Mouse (Mus musculus) large intestine, adult 2 months (tissue): ENCODE measurements around the gene Ralgds. TPM values are rescaled to one million over a fixed set of nuclear protein-coding genes. Genes with fewer than 3 reads are reported as not detected.

Experiments used
- DNase-seq: peaks from one replicate; pipeline ENCODE4 v3.0.0-alpha.2; 2012; ENCODE audit warnings: low read depth, low spot score
- WGBS: fragments of 180-500 bp; shearing (Covaris S2); methylation state at CpG from one replicate; pipeline ENCODE4 v1.1.7; 2018; 5-methylcytosine and 5-hydroxymethylcytosine counted together
- polyA plus RNA-seq: library from polyadenylated mRNA; depleted of rRNA; stranded (reverse); fragments of >200 nt; gene quantifications from 2 replicates; pipeline ENCODE4 v1.2.3, GENCODE M21; 2012

Ralgds gene
- polyA plus RNA-seq, 1 experiment = 60.9 TPM

DNA sequence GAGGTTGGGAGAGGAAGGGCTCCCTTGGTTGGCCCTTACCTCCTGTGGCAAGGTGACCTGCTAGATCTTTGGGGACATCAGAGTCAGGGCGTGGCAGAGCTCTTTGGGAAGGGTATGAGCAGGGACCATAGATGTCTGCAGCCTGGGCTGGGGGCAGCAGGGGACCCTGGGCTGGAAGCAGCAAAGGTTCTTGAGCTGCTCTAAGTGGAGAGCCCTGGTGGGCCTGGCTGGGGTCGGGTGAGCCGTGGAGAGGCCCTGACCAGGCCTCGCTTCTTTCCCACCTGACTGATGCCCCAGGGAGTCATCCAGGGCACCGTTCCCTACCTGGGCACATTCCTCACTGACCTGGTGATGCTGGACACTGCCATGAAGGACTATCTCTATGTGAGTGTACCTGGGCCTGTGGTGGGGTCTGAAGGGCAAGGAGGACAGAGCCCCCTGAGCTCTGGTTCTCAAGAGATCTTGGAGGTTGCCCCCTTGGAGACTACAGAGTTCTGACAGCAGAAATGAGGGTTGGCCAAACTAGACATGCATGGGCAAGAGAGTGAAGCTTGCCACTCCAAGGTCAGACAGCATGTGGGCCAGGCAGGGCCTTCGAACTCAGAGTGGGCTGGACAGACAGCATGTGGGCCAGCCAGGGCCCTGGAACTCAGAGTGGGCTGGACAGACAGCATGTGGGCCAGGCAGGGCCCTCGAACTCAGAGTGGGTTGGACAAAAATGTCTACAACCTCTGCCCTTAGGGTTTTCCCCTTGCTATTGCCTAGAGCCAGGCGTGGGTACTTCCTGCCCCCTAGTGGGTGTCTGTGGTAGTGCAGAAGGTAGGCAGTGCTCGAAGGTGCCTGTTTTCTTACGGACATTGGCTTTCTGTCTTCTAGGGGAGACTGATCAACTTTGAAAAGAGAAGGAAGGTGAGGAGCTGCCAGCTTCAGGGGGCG is 34.6 kb downstream of the Ralgds start:
- 48% methylated on average over 11 of the region's 11 CpGs for WGBS
- no peak for DNase-seq

DNA sequence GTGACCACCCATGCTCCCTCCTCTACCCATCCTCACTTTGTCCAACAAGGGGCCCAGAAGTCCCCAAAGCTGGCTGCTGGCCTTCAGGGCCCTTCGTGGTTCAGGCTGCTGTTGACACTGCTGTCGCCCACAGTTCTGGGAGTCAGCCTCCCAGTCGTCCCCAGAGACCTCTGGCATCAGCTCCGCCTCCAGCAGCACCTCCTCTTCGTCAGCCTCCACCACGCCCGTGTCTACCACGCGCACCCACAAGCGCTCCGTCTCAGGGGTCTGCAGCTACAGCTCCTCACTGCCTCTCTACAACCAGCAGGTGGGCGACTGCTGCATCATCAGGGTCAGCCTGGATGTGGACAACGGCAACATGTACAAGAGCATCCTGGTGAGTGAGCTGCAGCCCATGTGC is 36.2 kb downstream of the Ralgds start:
- no peak for DNase-seq
- 94% methylated on average over 13 of the region's 13 CpGs for WGBS

GRCm38 (mm10) chr2:28552301-28552700 is 39.4 kb downstream of the Ralgds start:
- DNase-seq = no peak
- 95% methylated on average over 5 of the region's 5 CpGs for WGBS

GRCm38 (mm10) chr2:28557452-28557851 is 44.5 kb downstream of the Ralgds start:
- 72% methylated on average over 5 of the region's 5 CpGs for WGBS
- no peak for DNase-seq

DNA sequence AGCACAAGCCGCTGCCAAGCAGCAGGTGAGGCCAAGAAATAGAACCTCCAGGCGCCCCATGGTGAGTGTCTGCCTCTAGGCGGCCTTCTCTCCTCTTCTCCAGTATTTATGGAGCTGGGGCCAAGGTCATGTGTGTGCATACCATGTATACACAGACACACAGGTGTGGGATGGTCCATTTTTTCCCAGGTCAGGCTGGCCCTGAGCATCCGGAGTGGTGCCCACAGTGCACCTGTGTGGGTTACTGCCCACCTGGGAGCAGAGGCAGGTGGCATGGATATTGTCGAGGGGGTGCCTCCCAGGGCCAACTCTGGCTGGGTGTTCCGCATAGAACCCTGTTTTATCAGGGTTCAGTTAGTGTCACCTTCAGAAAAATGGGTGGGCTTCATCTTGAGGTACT is 50.4 kb downstream of the Ralgds start, which contains the start of gene Cel:
Gene Cel (minus strand): TSS at position 101 of the 400 bp plus-strand sequence.
- 51% methylated on average over 6 of the region's 6 CpGs for WGBS

DNA sequence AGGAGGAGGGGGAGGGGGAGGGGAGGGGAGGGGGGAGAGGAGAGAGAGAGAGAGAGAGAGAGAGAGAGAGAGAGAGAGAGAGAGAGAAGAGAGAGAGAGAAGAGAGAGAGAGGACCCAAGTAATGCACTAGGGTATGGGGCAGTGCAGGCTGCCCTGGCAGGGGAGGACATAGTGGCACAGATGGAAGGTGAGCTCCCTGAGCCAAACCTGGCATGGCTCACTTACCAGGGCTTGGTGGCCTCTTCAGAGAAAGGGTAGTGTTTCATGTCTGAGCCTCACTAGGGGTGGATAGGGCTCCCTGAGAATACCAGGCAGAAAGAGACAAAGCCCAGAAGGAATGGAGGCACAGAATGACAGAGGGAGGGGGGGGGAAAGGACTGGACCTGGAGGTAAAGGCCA is 50.9 kb downstream of the Ralgds start:
- no peak for DNase-seq

More for the DNA sequence above, 50.4 kb downstream of the Ralgds start, which contains the start of gene Cel:
- no peak for DNase-seq

DNA sequence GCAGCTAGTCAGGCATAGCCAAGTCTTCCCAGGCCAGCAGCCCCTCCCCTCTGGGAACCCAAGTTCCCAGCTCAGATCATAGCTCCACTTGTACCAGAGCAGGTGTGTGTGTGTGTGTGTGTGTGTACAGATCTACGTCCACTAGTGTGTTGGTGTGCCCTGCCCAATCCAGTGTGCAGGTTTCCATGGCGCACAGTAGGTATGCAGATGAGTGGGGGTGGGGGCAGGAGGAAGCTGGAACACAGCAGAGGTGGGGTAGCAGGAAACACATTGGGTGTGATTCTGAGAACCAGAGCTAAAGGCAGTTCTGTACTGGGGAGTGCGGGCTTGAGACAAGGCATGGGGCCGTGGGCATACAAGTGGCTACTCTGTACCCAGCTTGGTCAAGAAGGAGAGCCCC is 51.5 kb downstream of the Ralgds start:
- no peak for DNase-seq
- WGBS = 95% methylated on average over 4 of the region's 4 CpGs

- 62% methylated on average over 5 of the region's 5 CpGs for WGBS
- no peak for DNase-seq
Measured at GRCm38 (mm10) chr2:28566545-28566944, 53.6 kb downstream of the Ralgds start.

GRCm38 (mm10) chr2:28569903-28570302 is 57.0 kb downstream of the Ralgds start:
- 70% methylated on average over 3 of the region's 3 CpGs for WGBS
- DNase-seq = no peak

- WGBS = 56% methylated on average over 4 of the region's 4 CpGs
- DNase-seq = no peak
Measured at GRCm38 (mm10) chr2:28575341-28575740, 62.4 kb downstream of the Ralgds start.

DNA sequence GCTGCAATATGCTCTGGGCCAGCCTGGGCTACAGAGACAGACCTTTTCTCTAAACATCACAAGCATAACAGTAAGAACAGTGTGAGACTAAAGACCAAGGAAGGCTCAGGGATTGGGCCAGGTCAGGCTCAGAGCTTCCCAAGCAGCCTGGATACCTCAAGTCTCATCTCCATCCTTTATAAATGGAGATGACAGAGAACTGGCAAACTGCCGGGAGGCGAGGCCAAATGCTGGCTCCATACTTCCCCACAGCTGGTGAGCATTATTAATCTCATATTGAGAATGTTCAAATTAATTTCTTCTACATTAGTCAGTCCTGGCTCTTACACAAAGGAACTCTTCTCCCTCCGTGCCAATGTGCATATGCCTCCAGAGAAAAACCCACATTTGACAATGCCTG is 63.9 kb downstream of the Ralgds start:
- DNase-seq = no peak
- 76% methylated on average over 3 of the region's 3 CpGs for WGBS

GRCm38 (mm10) chr2:28578003-28578402 is 65.1 kb downstream of the Ralgds start:
- WGBS = 74% methylated on average over 5 of the region's 5 CpGs
- no peak for DNase-seq

DNA sequence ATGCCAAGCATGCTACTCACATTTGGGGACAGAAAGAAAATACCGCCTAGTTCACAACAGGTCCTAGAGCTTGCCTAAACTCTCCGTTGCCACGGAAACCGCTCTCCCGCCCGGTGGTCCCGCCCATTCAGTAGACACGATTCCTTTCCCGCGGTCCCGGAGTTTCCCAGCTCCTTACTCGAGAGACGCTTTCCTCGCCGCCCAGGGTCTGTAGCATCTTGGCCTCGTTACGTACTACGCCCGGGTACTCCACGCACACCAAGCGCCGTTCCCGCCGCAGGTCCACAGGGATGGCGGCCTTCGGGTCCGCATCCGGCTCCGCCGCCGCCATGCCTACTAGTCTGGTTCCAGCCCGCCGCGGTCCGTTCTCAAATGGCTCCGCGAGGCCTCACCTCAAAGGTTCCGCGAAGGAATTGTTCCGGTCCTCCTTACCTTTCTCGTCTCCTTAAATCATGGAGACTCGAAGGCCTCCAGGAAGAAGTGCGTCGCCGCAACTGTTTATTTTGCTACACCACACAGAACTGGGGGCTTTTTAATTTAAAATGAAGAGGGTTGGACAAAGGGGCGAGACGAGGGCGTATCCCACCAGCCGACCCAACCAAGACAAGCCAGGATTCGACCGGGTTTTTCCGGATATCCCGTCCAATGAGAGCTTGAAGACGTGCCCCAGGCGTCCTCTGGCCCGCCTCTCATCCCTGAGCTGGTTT is 69.9 kb downstream of the Ralgds start:
- WGBS = under 1% methylated on average over 55 of the region's 56 CpGs
- DNase-seq = peak; percentile 76

DNA sequence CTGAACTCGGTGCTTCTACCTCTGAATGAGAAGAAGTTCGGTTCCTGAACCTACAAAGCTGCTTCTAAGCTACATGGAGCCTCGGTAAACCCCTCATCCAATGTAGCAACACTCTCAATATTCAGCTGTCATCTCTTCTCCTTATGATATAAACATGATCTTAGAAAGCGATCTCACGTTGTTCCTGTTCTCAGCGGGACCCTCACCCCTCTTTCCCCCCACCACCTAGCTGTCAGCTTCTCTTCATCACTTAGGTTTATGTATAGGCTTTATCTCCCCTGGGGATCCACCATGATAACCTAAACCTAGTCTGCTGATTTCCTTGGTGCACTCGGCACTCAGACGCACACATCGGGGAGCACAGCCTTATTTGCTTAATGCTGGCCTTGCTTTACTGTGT is 70.7 kb downstream of the Ralgds start, which contains the start of gene Gtf3c5:
Gene Gtf3c5 (minus strand): TSS at position 101 of the 400 bp plus-strand sequence.
- DNase-seq = no peak
- 78% methylated on average over 9 of the region's 9 CpGs for WGBS

- peak; percentile 71 for DNase-seq
- 9% methylated on average over 6 of the region's 6 CpGs for WGBS
Measured at GRCm38 (mm10) chr2:28585043-28585571, 72.2 kb downstream of the Ralgds start.

DNA sequence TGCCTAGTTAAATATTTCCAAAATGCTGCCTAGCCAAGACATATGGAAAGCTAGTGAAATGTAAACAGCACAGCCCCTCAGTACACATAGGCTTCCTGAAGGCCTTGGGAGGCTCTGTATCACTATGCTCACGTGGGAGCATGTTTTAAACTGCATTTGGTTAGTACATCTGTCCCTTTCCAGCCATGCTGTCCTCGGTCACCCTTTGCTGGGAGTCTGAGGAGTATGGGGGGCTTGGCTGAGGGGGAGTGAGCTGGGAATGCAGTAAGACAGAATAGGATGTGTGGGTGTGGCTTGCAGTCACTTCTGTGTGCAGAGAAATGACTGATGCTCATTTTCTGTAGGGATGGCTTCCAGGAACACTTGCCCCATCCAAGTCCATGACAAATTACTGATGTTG is 72.8 kb downstream of the Ralgds start:
- DNase-seq = no peak
- WGBS = 25% methylated on average over 2 of the region's 2 CpGs

GRCm38 (mm10) chr2:28588574-28588973 is 75.6 kb downstream of the Ralgds start:
- no peak for DNase-seq
- WGBS = 50% methylated on average over 1 of the region's 1 CpGs

- 26% methylated on average over 2 of the region's 2 CpGs for WGBS
- no peak for DNase-seq
Measured at GRCm38 (mm10) chr2:28591479-28591878, 78.6 kb downstream of the Ralgds start.

GRCm38 (mm10) chr2:28592809-28593208 is 79.9 kb downstream of the Ralgds start:
- WGBS = 5% methylated on average over 15 of the region's 15 CpGs

DNA sequence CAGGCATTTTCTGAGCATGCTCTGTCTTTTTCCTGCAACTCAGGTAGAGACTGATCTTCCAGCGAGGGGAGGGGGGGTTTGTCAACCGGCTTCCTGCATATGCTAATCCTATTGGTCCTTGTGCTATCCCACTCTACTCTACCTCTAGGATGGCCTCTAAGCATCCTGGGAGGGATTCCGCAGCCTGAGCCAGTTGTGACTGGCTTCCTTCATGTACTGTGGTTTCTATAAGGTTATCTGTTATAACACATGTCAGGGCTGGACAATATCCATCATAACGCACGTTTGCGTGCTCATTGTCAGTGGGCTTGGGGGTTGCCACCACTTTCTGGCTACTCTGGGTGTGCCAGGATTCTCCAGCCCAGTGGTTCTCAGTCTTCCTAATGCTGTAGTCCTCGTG is 83.1 kb downstream of the Ralgds start:
- 61% methylated on average over 7 of the region's 7 CpGs for WGBS
- DNase-seq = no peak

More at GRCm38 (mm10) chr2:28592809-28593208, 79.9 kb downstream of the Ralgds start:
- DNase-seq = no peak
